Mouse (Mus musculus): ENCODE results near the gene Tubd1.
A peak's percentile ranks its signal among the peaks of the same experiment; 100 is the strongest.

The Tubd1 gene

DNA sequence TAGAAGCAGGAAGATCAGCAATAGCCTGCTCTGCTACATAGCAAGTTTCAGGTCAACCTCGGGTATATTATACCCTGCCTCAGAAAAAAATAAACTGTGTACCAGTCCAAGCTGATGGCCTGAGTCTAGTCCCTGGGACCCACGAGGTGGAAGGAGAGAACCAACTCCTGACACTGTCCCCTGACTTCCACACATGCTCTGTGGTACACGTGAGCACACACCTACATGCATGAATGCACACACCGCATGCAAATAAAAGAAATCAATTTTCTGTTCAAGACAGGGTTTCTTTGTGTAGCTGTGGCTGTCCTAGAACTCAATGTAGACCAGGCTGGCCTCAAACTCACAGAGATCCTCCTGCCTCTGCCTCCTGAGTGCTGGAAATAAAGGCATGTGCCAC, 13.5 kb downstream of the Tubd1 start:
- DNase-seq (ENCODE audit: low read depth) = no peak

DNA sequence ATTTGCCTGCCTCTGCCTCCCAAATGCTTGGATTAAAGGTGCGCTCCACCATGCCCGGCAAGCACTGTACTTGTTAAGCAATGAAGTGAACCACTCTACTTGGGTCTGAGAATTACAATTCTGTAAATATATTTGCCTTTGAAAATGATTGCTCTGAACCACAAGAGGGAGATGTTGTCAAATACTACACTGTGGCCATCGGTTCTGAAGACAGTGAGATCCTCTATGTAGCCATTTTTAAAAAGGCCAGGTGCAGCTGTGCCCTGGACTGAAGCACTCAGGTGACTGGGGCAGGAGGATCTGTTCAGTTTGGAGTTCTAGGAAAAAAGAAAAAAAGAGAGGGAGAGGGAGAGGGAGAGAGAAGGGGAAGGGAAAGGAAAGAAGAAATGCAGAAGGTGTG, 23.6 kb downstream of the Tubd1 start:
- DNase-seq (ENCODE audit: low read depth) = no peak

DNA sequence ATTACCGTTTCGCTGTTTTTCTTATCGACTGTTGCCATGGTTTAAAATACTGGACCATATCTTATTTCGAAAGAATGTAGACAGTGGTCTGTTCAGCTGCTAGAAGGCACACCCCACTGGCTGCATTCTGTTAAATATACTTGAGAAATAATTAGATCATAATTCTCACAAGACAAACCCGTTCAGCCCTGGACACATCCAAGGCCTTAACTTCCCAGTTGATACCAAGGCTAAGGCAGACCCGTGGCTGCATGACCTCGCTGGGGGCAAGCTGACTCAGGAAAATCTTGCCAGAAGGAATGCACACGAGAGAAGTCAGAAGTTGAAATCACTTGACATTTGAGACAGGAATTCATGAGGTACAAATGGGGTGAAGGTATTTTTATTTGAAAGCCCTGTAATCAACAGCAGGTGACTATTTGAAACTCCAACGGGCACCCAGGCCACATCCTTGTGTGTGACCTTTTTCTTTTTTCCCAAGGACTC, 25.5 kb downstream of the Tubd1 start:
- peak; percentile 97 for DNase-seq (ENCODE audit: low read depth)

DNA sequence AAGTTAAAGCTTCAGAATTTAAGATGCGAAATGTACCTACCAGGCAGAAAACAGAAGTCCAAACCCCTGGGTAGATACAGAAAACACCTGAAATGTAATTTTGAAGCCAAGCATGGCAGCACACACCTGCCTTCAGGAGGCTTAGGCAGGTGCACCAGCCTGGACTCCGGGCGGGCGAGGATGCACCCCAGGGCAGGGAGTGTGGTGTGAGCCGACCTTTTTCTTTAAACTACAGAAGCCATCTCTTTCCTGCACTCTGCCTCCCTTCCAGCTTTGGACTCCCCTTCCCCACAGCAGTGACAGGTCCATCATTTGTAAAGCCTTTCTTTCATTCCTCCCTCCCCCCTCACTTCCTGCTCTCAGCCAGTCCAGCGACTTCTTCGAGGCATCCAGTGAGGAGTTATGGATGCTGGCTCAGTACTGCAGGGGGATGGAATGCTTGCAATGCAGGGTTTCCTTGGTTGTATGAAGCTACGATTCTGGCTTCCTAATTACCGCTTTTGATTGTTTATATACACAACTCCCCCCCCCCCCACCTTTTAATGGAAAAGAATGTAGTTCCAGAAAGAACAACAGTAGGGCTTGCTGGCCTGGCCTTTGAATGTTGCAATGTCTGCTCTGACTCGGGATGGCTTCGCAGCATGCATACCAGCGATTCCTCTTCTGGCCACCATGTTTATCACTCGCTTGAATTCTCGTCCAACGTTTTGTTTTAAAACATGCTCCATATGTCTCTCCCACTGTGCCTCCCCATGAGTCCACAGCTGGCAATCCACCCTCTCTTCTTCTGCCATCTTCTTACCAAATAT, 26.5 kb downstream of the Tubd1 start:
- DNase-seq (ENCODE audit: low read depth) = no peak

DNA sequence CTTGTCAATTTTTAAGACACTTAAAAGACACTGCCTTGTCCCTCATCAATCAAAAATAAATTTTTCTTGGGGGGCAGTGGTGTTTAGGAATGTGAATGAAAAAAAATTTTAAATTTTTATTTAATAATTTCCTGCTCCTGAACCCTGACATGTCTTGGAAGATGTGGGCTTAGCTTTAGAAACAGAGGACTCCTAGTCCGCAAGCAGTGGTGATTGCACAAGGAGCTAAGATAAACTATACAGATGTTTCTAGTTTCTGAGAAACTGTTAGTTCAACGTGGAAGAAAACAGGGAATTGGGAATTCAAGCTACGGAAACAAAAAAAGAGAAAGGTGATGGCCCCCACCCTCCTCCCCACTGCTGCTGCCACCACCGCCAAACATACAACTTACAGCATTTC, 27.1 kb downstream of the Tubd1 start:
- DNase-seq (ENCODE audit: low read depth) = no peak

DNA sequence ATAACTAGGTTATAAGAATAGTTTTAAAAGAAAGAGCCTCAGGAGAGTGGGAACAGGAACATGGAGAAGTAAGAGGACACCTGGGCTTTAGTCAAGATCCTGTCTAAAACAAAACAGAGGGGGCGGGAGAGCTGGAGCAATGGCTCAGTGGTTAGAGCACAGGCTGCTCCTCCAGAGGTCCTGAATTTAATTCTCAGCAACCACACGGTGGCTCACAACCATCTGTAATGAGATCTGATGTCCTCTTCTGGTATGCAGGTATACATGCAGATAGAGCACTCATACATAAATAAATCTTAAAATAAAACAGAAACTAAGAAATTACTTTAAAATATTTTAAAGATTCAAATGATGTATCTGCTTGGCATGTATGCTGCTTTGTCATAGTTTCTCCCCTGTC, 27.8 kb downstream of the Tubd1 start:
- no peak for DNase-seq (ENCODE audit: low read depth)

DNA sequence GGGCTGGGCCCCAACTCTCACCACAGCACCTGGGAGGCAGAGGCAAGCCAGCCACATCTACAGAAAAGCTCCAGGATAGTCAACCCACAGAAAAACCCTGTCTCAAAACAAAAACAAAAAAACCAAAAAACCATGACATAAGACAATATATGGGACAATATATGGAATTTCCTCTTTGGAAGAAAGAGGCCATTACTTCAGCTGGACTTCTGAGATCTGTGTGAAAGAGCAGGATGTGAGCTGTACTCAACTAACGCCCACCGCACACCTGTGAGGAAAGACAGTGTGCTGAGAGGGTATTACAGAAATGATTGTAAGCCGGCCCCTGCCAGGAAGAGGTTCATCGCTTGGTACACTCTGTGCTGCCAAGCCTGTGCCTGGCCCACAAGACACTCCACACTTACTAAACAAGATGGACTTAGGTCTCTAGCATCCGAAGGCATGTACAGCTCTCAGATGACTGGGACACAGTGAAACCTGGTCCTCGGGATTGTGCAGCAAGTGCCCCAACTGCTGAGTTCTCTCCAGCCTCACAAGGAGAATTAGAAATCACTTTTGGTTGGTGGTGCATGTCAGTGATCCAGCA, 28.9 kb downstream of the Tubd1 start:
- no peak for DNase-seq (ENCODE audit: low read depth)

- DNase-seq (ENCODE audit: low read depth) = no peak
These were observed 29.6 kb downstream of the Tubd1 start for GRCm38 (mm10) chr11:86574408-86574807.

DNA sequence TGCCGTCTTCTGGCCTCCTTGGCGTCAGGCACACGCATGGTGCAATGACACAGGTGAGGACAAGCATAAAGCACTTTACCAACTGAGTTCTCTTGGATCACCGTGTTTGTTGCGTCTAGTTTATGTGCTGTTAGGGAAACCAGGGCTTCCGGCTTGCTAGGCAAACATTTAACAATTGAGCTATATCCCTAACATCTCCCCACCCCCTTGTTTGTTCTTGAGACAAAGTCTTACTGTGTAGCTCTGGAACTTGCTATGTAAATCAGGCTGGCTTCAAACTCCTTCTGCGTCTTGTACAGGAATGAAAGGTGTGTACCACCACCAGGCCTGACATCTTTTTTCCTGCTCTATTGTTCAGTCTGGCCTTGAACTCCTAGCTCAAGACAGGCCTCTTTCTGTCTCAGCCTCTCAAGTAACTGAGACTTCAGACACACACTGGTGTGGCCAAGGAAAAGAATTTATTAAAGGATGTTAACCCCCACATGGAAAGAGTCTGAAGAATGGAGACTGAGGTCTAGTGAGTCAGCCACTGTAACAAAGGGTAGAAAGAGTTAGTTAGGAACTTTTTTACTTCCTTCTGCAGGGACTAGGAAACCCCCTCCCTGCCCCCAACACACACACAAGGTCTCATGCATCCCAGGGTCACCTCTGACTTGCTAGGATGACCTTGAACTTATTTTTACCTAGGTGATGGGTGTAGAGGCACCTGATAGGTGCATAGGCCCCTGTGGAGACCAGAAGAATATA, 31.0 kb downstream of the Tubd1 start:
- DNase-seq (ENCODE audit: low read depth) = no peak

DNA sequence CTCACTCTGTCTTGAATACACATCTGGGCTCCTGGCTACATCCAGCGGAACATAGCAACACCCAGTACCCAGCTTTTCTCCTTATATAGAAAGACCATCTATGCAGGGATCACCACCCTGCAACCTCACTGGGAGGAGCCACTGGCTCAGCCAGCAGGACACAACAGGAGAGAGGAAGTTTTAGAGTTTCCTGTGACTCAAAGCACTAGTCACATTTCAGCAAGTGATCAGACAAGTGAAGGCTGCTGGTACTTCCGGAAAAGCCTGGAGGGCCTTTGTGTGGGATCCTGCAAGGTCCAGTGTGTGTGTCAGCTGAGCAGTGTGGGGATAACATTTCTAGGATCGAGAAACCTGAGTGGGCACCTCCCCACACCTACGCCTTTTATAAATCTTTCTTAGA, 32.4 kb downstream of the Tubd1 start:
- DNase-seq (ENCODE audit: low read depth) = no peak

DNA sequence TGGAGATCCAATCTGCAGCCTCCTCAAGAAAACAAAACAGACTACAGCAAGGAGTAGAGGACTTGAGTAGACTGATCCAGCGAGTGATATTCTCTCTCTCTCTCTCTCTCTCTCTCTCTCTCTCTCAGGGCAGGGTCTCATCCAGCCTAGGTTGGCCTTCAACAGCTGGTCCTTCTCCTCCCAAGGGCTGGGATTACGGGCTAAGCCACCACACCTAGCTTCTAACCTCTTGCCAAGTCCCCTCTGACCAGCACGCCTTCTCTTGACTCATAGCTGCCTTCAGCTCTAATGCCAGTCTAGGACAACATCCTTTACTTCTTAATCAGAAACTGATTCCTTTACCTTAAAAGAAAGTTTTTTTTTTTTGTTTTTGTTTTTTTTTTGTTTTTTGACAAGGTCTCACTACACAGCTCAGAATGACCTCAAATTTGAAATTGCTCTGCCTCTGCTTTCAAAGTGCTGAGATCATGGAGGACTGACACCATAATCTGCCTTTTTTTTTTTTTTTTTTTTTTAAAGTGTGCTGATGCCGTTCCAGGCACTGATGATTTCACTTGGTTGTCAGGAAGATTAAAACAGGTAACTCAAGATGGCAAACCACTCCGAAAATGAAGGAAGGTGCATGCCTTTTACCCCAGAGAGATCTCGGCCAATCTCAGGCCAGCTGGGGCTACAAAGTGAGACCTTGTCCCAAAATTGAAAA, 33.5 kb downstream of the Tubd1 start:
- DNase-seq (ENCODE audit: low read depth) = no peak

DNA sequence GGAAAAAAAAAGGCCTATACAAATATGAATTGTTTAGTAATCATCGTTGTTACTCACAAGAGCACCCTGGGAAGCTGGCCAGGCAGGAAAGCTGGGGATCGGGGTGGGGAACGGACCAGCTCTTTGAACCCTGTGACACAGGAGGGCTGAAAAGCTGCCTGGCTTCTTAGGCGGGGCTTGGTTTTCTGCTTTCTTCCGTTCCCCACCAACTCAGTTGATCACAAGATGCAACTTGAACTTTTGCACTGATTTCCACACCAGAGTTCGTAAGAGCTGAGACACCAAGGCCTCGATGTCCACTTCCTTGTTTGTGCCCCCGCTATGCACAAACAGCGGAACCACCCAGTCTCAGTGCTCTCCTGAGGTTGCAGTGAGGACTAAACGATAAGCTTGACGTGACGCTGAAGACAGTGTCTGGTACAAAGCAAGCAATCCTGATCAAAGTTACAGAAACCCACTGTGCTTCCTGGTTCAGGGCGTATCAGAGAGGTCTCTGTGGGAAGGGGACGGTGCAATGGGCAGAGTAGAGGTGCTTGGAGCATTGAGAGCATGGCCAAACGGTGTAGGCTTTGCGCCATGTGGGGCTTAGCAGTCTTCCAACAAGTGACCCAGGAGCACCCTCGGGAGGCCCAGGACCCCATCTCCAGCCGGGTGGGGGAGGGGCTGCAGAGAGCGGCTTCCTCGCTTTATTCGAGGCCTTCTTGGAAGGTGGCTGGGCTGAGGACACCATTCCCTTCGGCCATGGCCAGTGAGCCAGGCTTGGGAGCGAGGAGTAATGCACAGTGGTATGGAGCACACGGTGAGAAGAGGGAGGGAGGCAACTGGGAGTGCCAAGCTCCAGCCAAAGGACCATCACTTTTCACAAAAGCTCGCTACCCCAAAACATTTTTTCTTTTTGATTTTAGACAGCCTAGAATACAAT, 34.3 kb downstream of the Tubd1 start:
- DNase-seq (ENCODE audit: low read depth) = no peak

GRCm38 (mm10) chr11:86579731-86580318, 35.0 kb downstream of the Tubd1 start:
- no peak for DNase-seq (ENCODE audit: low read depth)

DNA sequence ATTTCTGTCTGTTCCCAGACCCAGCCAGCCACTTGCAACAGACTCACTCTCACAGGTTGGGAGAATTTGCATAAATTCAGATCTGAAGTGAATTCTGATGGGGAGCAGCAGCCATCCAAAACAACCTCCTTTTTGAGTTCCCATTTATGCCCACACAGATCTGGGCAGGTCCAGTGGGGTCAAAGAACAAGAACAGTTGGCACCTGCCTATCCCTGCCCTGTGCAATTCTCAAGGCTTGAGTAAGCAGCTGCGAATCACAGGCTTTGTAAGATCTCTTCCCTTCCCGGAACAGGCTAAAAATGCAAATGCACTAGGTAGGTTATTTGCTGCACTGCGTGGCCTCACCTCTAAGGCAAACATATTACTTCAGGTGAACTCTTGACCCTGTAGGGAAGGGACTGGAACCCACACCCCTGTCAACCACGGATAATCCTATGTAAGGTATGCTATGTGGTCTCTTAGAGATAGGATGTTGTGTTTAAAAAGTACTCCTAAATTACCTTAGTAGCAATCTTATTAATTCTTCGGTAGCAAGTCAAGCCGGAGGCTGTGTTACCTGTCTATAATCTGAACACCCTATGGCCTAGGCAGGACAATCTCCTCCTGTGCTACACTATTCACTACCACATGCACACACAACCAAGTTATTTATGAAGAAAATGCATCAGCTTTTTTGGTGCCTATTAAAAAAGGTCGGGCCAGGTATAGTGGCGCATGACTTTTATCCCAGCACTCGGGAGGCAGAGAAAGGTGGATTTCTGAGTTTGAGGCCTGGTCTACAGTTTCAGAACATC, 35.7 kb downstream of the Tubd1 start:
- DNase-seq (ENCODE audit: low read depth) = no peak

GRCm38 (mm10) chr11:86581250-86581753, 36.5 kb downstream of the Tubd1 start:
- DNase-seq (ENCODE audit: low read depth) = no peak

DNA sequence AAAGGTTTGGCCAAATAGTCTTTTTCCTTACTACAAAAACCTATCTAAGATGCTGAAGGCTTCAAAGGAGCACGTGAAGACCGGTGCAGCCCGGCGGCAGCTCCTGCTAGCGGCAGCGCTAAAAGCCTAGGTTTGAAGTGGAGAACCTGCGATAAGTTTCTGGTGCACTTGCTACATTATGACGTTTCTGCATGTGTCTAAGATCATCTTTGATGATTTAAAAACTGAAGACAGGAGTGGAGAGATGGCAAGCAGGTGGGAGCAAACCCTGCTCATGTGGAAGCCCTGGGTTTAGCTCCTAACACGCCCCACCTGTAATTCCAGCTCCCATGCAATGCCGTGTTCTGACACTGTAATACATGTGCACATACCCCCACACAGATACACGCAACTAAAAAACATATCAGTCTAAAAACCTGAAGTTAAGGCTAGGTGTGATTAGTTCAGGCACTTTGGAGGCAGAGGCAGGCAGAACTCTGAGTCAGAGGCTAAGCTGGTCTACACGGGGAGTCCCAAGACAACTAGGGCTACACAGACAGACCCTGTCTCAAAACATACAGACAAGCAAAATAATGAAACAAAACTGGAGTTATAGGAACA, 37.3 kb downstream of the Tubd1 start:
- DNase-seq (ENCODE audit: low read depth) = no peak

DNA sequence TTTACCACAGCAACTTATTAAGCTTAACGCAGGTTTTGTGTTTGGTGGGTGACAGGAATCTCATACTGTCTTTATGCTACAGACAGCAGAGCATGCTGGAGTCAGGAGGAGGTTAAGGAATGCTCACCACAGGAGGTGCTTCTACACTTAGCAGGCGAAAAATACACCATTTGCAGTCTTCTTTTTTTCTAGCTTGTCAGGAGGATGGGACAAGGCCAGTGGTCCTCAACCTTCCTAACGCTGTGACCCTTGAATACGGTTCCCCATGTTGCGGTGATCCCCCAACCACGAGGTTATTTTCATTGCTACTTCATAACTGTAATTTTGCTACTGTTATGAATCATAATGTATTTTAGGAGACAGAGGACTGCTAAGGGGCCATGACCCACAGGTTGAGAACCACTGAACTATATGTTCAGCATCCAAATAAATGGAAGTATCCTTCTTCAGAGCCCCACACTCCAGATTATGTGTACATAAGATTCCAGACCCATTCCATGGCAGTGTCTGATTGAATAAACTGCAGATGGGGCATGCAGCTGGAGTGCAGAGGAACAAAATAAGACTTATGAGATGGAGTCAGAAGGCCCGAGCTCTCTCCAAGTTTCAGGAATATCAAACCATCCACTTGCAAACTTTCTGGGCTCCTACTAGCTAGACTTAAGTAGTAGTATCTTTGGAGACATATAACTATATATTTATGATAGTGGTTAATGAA, 37.9 kb downstream of the Tubd1 start:
- DNase-seq (ENCODE audit: low read depth) = no peak

DNA sequence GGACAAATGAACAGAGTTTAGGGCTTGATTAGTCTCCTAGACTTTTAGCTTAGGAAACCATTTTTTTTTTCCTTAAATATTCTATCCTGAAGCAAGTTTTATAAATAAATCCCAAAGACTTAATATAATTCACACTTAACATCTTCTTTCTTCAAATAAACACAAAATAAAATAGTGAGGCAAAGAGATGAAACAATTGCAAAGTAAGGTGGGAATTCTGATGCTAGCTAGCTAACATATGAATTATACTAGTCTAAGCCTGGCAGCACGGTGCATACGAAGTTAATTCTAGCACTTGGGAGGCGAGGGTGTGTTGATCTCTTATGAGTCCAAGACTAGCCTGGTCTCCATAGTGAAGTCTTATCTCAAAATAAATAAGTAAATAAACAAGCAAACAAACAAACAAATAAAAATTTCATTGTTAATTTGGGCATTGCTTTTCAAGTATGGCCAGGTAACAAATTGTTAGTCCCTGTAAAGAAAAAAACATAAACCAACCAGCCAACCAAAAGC, 38.6 kb downstream of the Tubd1 start:
- no peak for DNase-seq (ENCODE audit: low read depth)

All from fibroblast of lung, adult 2 months (primary cell).